Mouse (Mus musculus) forebrain, embryonic 16.5 days (tissue): ENCODE measurements at regions not wholly inside any gene's neighbourhood (a gene's known extent, or its start where the extent isn't known, plus 50 kb on each side); places are given as distances from the start of the nearest gene placed in this dataset.

ENCODE experiments used
- ATAC-seq: fragments of 200-750 bp; cut with Nextera tagmentation; 2 replicates; pipeline ENCODE4 v1.8.0; 2017; ENCODE audit warnings: mild to moderate bottlenecking, moderate library complexity
- H3K27ac ChIP-seq: fragments of 300-500 bp; sonication (generic); 2 replicates; pipeline ENCODE4 v1.5.1; 2014; ENCODE audit warnings: low read length, control low read depth
- H3K27me3 ChIP-seq: fragments of 300-500 bp; sonication (generic); replicated peaks from 2 replicates; pipeline ENCODE4 v1.6.1; 2014; ENCODE audit warnings: low read length; ENCODE audit not compliant: control insufficient read depth, insufficient read depth
- H3K36me3 ChIP-seq: fragments of 300-500 bp; sonication (generic); 2 replicates; pipeline ENCODE4 v1.6.1; 2014; ENCODE audit not compliant: control insufficient read depth, insufficient read depth
- H3K4me1 ChIP-seq: fragments of 300-500 bp; sonication (generic); replicated peaks from 2 replicates; pipeline ENCODE4 v1.6.1; 2014; ENCODE audit warnings: low read length; ENCODE audit not compliant: control insufficient read depth, insufficient read depth
- H3K4me2 ChIP-seq: fragments of 300-500 bp; sonication (generic); 2 replicates; pipeline ENCODE4 v1.6.1; 2014; ENCODE audit warnings: mild to moderate bottlenecking, low read length, control low read depth
- H3K4me3 ChIP-seq: fragments of 300-500 bp; sonication (generic); replicated peaks from 2 replicates; pipeline ENCODE4 v1.5.1; 2014; ENCODE audit warnings: mild to moderate bottlenecking, low read length, control low read depth
- H3K9ac ChIP-seq: fragments of 300-500 bp; sonication (generic); replicated peaks from 2 replicates; pipeline ENCODE4 v1.6.1; 2014; ENCODE audit warnings: low read depth, low read length, control low read depth
- H3K9me3 ChIP-seq: fragments of 300-500 bp; sonication (generic); 2 replicates; pipeline ENCODE4 v1.6.1; 2016; ENCODE audit warnings: low read length; ENCODE audit not compliant: control insufficient read depth
- WGBS: fragments of 180-500 bp; shearing (Covaris S2); extraction: QIAGEN DNeasy Blood & Tissue Kit; methylation state at CpG from one replicate; pipeline ENCODE4 v1.1.7; 2014; 5-methylcytosine and 5-hydroxymethylcytosine counted together

DNA sequence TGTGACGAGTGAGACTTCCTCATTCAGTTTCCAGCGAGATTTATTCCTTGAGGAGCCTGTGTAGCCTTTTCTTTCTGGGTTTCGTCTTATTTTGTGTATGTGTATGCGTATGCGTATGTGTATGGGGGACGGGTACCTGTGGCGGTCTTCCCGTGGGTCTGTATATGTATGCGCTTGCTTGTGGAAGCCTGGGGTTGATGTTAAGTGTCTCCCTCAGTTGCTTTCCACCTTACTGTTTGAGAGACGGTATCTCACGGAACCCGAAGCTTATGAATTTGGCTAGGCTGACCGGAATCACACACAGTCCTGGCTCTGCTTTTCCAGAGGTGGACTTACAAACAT lies 87.1 kb downstream of the Ankrd50 start:
- Histone ChIP-seq H3K9me3 (no peaks in the 10 kb centered on the region; the same call in 1 of the 2 replicates), H3K36me3 (no peaks in the 10 kb centered on the region), H3K4me3 (no peak overlapping the region), H3K4me1 (peaks cover 7% of the 10 kb centered on the region), H3K27ac (no peak overlapping the region), H3K4me2 (no peak overlapping the region), H3K9ac (no peak overlapping the region), H3K27me3 (no peaks in the 10 kb centered on the region)
- 72% methylated on average over 13 of the region's 13 CpGs for WGBS
- no peak for ATAC-seq

DNA sequence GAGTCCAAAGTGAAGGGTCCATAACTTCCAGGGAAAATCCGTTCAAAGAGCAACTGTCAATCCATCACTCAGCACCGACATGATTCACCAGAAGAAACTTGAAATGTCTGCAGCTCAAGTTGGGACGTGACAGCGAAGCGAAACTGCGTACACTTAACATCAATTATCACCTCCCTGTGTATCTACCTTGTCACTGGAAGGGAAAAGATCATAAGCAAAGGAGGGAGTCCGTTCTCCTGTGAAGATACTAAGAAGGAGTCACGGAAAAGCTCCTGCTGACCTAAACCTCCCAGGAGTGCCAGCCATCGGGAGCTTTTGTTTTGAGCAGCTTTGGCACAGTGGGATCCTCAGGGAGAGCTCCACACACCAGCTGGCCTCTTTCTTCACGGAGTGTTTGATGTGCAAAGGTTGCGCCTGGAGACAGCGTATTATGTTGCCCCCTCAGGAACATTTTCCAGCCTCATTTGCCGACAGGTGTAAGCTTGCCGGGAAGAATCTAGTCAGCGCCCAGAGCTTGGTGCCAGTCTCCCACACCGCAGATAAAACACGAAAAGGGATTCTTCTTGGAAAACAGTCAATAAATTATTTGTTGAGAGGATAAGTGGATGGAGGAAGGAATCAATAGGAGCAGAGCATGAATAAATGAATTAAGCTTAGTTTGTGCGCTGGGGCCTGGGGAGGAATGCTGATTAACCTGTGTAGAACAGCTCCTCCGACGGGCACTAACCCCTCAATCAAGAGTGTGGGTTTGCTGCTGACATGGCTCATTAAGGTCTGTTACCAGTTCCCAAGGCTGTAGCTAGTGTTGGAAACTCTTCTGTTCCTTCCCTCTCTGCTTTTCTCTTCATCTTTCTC lies 87.7 kb downstream of the Ankrd50 start:
- H3K36me3 ChIP-seq: no peaks in the 10 kb centered on the region
- H3K4me1 ChIP-seq: peaks cover 7% of the 10 kb centered on the region
- 0 out of 2 replicates have a peak overlapping the region, but pooled peaks have one; percentile 14 for H3K9ac ChIP-seq
- ATAC-seq: peak; percentile 76
- peak overlapping the region; percentile 53 for H3K4me2 ChIP-seq
- H3K9me3 ChIP-seq: no peaks in the 10 kb centered on the region; the same call in 1 of the 2 replicates
- no peaks in the 10 kb centered on the region for H3K27me3 ChIP-seq
- 2% methylated on average over 20 of the region's 20 CpGs for WGBS
- no peak overlapping the region for H3K27ac ChIP-seq
- peak overlapping the region; percentile 28 for H3K4me3 ChIP-seq

DNA sequence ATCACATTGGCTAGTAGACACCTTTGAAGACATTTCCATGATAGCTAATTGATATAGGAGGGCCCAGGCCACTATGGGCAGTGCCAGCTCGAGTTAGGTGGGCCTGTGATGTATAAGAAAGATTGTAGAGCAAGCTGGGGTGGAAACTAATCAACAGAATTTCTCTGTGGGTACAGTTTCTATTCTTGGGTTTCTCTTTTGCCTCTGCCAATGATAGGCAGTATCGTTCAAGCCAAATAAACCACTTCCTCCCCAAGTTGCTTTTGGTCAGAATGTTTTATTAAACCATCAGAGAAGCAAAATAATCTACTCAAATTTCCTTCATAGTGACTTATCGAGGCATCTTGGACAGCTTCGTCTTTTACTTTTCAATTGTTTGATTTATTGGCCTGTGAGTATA lies 90.3 kb downstream of the Ankrd50 start:
- peaks cover 7% of the 10 kb centered on the region for H3K4me1 ChIP-seq
- H3K9me3 ChIP-seq: no peaks in the 10 kb centered on the region
- H3K27me3 ChIP-seq: no peaks in the 10 kb centered on the region
- H3K4me2 ChIP-seq: no peak overlapping the region
- ATAC-seq: no peak
- H3K4me3 ChIP-seq: no peak overlapping the region
- H3K9ac ChIP-seq: no peak overlapping the region
- no peaks in the 10 kb centered on the region for H3K36me3 ChIP-seq
- H3K27ac ChIP-seq: no peak overlapping the region
- 77% methylated on average over 4 of the region's 4 CpGs for WGBS

DNA sequence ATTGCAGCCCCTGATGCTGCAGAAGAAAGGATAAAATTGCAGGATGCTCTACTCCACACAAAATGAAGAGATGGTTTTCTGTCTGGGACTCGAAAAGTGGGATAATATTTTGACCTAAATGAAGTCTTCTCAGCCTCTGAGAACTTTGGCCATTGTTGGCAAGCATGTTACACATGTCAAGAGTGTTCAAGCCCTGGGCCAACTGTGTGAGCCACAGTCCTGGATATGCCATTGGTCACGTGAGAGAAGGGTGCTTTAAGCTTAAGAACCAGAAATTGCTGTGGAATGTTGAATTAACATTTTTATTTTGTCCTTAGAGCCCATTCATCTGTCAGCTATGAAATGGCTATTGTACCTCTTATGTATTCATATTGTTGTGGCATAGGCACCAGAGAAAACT lies 95.0 kb downstream of the Ankrd50 start:
- ATAC-seq: no peak
- WGBS: 49% methylated on average over 2 of the region's 2 CpGs

DNA sequence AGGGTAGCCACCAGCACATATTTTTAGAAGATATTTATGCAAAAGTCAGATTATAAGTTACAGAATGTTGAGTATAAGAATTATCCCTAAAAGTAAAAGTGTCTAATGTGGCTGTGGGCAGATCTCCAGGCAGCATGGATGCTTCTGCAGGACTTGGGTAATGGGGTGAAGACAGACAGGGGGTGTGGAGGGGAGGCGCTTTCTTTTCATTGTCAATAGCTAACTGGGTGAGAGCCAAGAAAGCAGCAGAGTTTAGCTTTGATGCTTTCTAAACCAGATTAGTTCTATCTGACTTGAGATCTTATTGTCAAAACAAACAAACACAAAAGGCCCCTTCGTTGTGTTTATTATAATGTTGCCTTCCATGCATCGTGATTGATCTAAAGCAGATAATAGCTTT lies 95.7 kb downstream of the Ankrd50 start:
- no peak overlapping the region for H3K4me3 ChIP-seq
- 1% methylated on average over 3 of the region's 3 CpGs for WGBS
- peak; percentile 31; the same call in 1 of the 2 replicates for ATAC-seq
- H3K27me3 ChIP-seq: no peaks in the 10 kb centered on the region; the same call in 1 of the 2 replicates
- no peak overlapping the region for H3K9ac ChIP-seq
- H3K4me1 ChIP-seq: no peaks in the 10 kb centered on the region
- no peaks in the 10 kb centered on the region for H3K36me3 ChIP-seq
- H3K27ac ChIP-seq: no peak overlapping the region
- H3K4me2 ChIP-seq: no peak overlapping the region
- H3K9me3 ChIP-seq: no peaks in the 10 kb centered on the region

More for the DNA sequence above, 95.0 kb downstream of the Ankrd50 start:
- no peaks in the 10 kb centered on the region for H3K9me3 ChIP-seq
- H3K4me1 ChIP-seq: no peaks in the 10 kb centered on the region
- no peak overlapping the region for H3K4me3 ChIP-seq
- H3K27ac ChIP-seq: no peak overlapping the region
- no peak overlapping the region for H3K9ac ChIP-seq
- no peak overlapping the region for H3K4me2 ChIP-seq
- no peaks in the 10 kb centered on the region for H3K36me3 ChIP-seq
- no peaks in the 10 kb centered on the region; the same call in 1 of the 2 replicates for H3K27me3 ChIP-seq

DNA sequence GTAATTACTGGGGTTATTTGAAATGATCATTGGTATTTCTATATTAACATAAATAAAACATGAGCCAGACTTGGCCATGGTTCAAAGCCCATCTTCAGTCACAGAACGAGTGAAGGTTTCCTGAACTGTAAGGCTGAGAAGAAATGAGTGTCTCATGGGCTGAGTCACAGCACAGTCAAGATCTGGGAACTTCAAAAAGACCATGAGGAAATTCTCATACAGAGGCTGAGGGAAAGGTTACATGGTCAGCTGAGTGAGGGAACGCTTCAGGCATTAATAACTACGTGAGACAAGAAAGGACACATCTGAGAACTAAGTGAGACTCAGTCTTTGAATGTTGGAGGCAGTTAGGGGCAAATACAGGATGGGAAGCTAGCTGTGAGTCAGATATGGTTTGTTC lies 101.9 kb downstream of the Ankrd50 start:
- Histone ChIP-seq H3K4me1 (no peaks in the 10 kb centered on the region), H3K27me3 (no peaks in the 10 kb centered on the region; the same call in 1 of the 2 replicates), H3K27ac (no peak overlapping the region), H3K4me2 (no peak overlapping the region), H3K36me3 (no peaks in the 10 kb centered on the region), H3K4me3 (no peak overlapping the region), H3K9ac (no peak overlapping the region), H3K9me3 (no peaks in the 10 kb centered on the region)
- no peak for ATAC-seq
- 70% methylated on average over 3 of the region's 3 CpGs for WGBS

DNA sequence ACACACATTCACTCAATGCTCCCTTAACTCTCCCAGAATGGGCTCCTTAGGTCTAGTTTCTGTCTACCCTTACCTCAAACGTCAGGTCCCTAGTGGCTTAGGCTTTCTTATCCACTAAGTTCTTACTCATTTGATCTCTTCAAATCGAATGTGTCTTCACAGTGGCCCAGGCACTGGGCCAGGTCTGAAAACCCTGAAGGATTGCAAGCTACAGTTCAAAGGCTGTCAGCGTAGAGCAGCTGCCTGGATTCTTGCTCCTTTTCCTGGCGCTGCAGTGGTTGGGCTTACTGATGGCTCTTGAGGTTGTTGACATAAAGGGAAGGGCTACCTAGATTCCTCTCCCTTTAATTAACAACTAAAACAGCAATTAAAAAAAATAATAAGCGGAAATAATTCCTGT lies 103.0 kb downstream of the Ankrd50 start:
- Histone ChIP-seq H3K27me3 (no peaks in the 10 kb centered on the region), H3K9me3 (no peaks in the 10 kb centered on the region), H3K36me3 (no peaks in the 10 kb centered on the region), H3K4me1 (no peaks in the 10 kb centered on the region), H3K4me2 (no peak overlapping the region), H3K4me3 (no peak overlapping the region), H3K27ac (no peak overlapping the region), H3K9ac (no peak overlapping the region)
- ATAC-seq: no peak
- 61% methylated on average over 5 of the region's 5 CpGs for WGBS

DNA sequence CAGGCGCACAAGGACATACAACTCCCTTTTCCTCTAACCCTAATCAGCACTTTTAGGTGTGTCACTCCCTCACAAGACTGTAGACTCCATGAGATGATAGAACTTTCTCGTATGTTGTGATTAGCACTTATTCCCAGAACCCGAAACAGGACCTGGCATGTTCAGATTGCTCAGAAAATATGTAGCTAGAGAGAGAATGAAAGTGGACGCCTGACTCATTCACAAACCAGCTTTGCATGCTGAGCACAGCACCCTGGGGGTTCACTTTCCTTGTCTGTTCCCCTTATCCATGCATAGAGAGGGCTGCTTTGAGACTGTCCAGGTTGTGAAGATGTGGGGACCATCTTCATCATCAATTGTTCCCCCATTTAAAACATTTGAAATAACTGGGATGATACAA lies 111.0 kb downstream of the Ankrd50 start:
- Histone ChIP-seq H3K27ac (no peak overlapping the region), H3K27me3 (no peaks in the 10 kb centered on the region), H3K4me2 (no peak overlapping the region), H3K9me3 (no peaks in the 10 kb centered on the region), H3K4me3 (no peak overlapping the region), H3K9ac (no peak overlapping the region), H3K4me1 (no peaks in the 10 kb centered on the region), H3K36me3 (no peaks in the 10 kb centered on the region)
- WGBS: 82% methylated on average over 4 of the region's 4 CpGs
- no peak for ATAC-seq

DNA sequence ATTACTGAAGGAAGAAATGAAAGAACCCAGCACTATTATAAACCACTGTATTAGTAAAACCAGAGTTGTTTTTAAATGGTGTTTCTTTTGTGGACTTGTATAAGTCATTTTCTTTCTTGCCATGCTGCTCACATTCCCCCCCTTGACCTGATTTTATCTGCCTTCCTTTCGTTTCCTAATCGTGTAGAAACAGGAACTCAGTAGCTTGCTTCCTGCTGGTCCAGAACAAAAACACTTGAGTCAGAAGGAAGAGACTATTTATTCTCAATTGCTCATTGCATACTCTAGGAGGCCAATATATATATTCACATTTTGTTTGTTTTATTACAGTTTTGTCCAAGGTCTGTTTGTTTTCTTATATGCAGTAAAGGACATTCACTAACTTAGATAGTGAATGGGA lies 112.9 kb downstream of the Ankrd50 start:
- WGBS: 52% methylated on average over 2 of the region's 2 CpGs
- Histone ChIP-seq H3K36me3 (no peaks in the 10 kb centered on the region), H3K4me2 (no peak overlapping the region), H3K27me3 (no peaks in the 10 kb centered on the region), H3K4me1 (no peaks in the 10 kb centered on the region), H3K4me3 (no peak overlapping the region), H3K9ac (no peak overlapping the region), H3K27ac (no peak overlapping the region), H3K9me3 (no peaks in the 10 kb centered on the region)
- ATAC-seq: no peak
